Mouse (Mus musculus): ENCODE measurements at regions not wholly inside any gene's neighbourhood (a gene's known extent, or its start where the extent isn't known, plus 50 kb on each side); places are given as distances from the start of the nearest gene placed in this dataset.

- DNase-seq = no peak
- intact Hi-C loops (cut with DNase I) = no loop called here
These were observed 280.9 kb downstream of the Isl1 start for GRCm38 (mm10) chr13:116028583-116028982.

- no peak for DNase-seq
- intact Hi-C loops (cut with DNase I) = no loop called here
These were observed 282.3 kb downstream of the Isl1 start for GRCm38 (mm10) chr13:116027147-116027546.

- intact Hi-C loops (cut with DNase I) = no loop called here
These were observed 291.6 kb downstream of the Isl1 start for GRCm38 (mm10) chr13:116017886-116018285.

GRCm38 (mm10) chr13:116003733-116004132 lies 305.8 kb downstream of the Isl1 start:
- intact Hi-C loops (cut with DNase I) = no loop called here
- no peak for DNase-seq

More at GRCm38 (mm10) chr13:116017886-116018285, 291.6 kb downstream of the Isl1 start:
- DNase-seq = no peak

- DNase-seq = peak; percentile 44 to 51
- intact Hi-C loops (cut with DNase I) = no loop called here
These were observed 307.0 kb downstream of the Isl1 start for GRCm38 (mm10) chr13:116002391-116002899.

GRCm38 (mm10) chr13:115990591-115990990 lies 318.9 kb downstream of the Isl1 start:
- no peak for DNase-seq
- intact Hi-C loops (cut with DNase I) = no loop called here

- no peak for DNase-seq
- intact Hi-C loops (cut with DNase I) = no loop called here
These were observed 320.4 kb downstream of the Isl1 start for GRCm38 (mm10) chr13:115989091-115989490.

- no peak for DNase-seq
- intact Hi-C loops (cut with DNase I) = no loop called here
These were observed 323.2 kb downstream of the Isl1 start for GRCm38 (mm10) chr13:115986282-115986681.

GRCm38 (mm10) chr13:115985715-115986114 lies 323.8 kb downstream of the Isl1 start:
- intact Hi-C loops (cut with DNase I) = no loop called here
- no peak for DNase-seq

- intact Hi-C loops (cut with DNase I) = no loop called here
- DNase-seq = no peak
These were observed 331.6 kb downstream of the Isl1 start for GRCm38 (mm10) chr13:115977890-115978203.

GRCm38 (mm10) chr13:115977118-115977889 lies 332.2 kb downstream of the Isl1 start:
- no peak for DNase-seq
- intact Hi-C loops (cut with DNase I) = no loop called here

Data from gastrocnemius, postnatal 36 days (tissue).